Comparison of ENCODE assay signal across 14 mouse cellular contexts in genomic region chr1:194363129-194363768, GRCm38 (mm10).
A peak's percentile ranks its signal among the peaks of the same experiment; 100 is the strongest.
DNase-seq lines count a peak whose midpoint lies in the region; ATAC-seq and TF ChIP-seq lines count a peak whose summit lies in the region.
"Had no signal": no experiment of that assay in that cellular context is flagged by ENCODE, and none has a peak within 500 bp of the region (broad histone marks: within the 10 kb centered on the region; RNA-seq: fewer than 3 reads in every experiment).

No protein-coding gene starts in this region.

- H3K4me2 ChIP-seq in kidney, embryonic 16.5 days (replicated peaks; ENCODE audit: low read depth, low read length) = no peak overlapping the region
- H3K4me2 ChIP-seq in midbrain, postnatal 0 days (ENCODE audit: low read depth, low read length, poor library complexity, severe bottlenecking) = no peak overlapping the region
- H3K4me2 ChIP-seq: embryonic facial prominence, embryonic 13.5 days had no signal

- no peaks in the 10 kb centered on the region for H3K9me3 ChIP-seq in kidney, embryonic 16.5 days (ENCODE audit: low read length)
- H3K9me3 ChIP-seq in embryonic facial prominence, embryonic 10.5 days = no peaks in the 10 kb centered on the region
- no peaks in the 10 kb centered on the region for H3K9me3 ChIP-seq in midbrain, postnatal 0 days (ENCODE audit: low read length)
- H3K9me3 ChIP-seq: embryonic facial prominence, embryonic 13.5 days had no signal

- H3K27ac ChIP-seq in kidney, embryonic 16.5 days (ENCODE audit: low read length) = no peak overlapping the region
- no peak overlapping the region for H3K27ac ChIP-seq in embryonic facial prominence, embryonic 10.5 days (replicated peaks)
- H3K27ac ChIP-seq in midbrain, postnatal 0 days (ENCODE audit: low read depth, low read length) = no peak overlapping the region
- H3K27ac ChIP-seq: embryonic facial prominence, embryonic 13.5 days had no signal

- no peak overlapping the region for H3K4me3 ChIP-seq in kidney, embryonic 16.5 days (ENCODE audit: low read length)
- H3K4me3 ChIP-seq in embryonic facial prominence, embryonic 10.5 days = no peak overlapping the region
- no peak overlapping the region for H3K4me3 ChIP-seq in midbrain, postnatal 0 days (ENCODE audit: low read depth, low read length)
- H3K4me3 ChIP-seq: embryonic facial prominence, embryonic 13.5 days had no signal

- no peaks in the 10 kb centered on the region for H3K27me3 ChIP-seq in kidney, embryonic 16.5 days (ENCODE audit: insufficient read depth, low read length)
- H3K27me3 ChIP-seq in embryonic facial prominence, embryonic 10.5 days (replicated peaks; ENCODE audit: low read depth, poor library complexity, severe bottlenecking) = no peaks in the 10 kb centered on the region
- H3K27me3 ChIP-seq in midbrain, postnatal 0 days (ENCODE audit: insufficient read depth, low read length) = no peaks in the 10 kb centered on the region
- H3K27me3 ChIP-seq: embryonic facial prominence, embryonic 13.5 days had no signal

- peak; percentile 71; the same call in 1 of the 2 replicates for ATAC-seq in kidney, embryonic 16.5 days (ENCODE audit: low FRiP score, low TSS enrichment)
- no peak for ATAC-seq in midbrain, postnatal 0 days (ENCODE audit: low FRiP score)
- ATAC-seq: activated CD4-positive, CD25-positive, alpha-beta regulatory T cell, adult 4 months; intestine, postnatal 0 days had no signal

- H3K4me1 ChIP-seq in kidney, embryonic 16.5 days (ENCODE audit: insufficient read depth, low read length) = no peaks in the 10 kb centered on the region
- H3K4me1 ChIP-seq in embryonic facial prominence, embryonic 10.5 days = peaks cover 14% of the 10 kb centered on the region
- no peaks in the 10 kb centered on the region for H3K4me1 ChIP-seq in midbrain, postnatal 0 days (ENCODE audit: insufficient read depth, low read length)
- H3K4me1 ChIP-seq: embryonic facial prominence, embryonic 13.5 days had no signal

- H3K9ac ChIP-seq in kidney, embryonic 16.5 days (replicated peaks; ENCODE audit: low read length) = no peak overlapping the region
- no peak overlapping the region for H3K9ac ChIP-seq in midbrain, postnatal 0 days (replicated peaks; ENCODE audit: low read length, poor library complexity, severe bottlenecking)
- H3K9ac ChIP-seq: embryonic facial prominence, embryonic 13.5 days had no signal

- DNase-seq in cerebellum, postnatal 10 days = peak; percentile 67 to 75
- DNase-seq in cerebellum, postnatal 36 days = no peak
- DNase-seq in kidney, adult 18-20 months = no peak
- peak; percentile 24 for DNase-seq in embryonic facial prominence, embryonic 10.5 days (ENCODE audit: low spot score)
- peak; percentile 60 for DNase-seq in midbrain, postnatal 0 days (ENCODE audit: low spot score)
- DNase-seq in urinary bladder, adult 18-20 months (ENCODE audit: low spot score in 2 of 2) = no peak
- no peak for DNase-seq in lung, postnatal 4 days
- DNase-seq: lung, postnatal 10 days; right cerebral cortex, postnatal 4 days; thymus, adult 18-20 months had no signal

- H3K36me3 ChIP-seq in kidney, embryonic 16.5 days (ENCODE audit: insufficient read depth, low read length) = no peaks in the 10 kb centered on the region
- no peaks in the 10 kb centered on the region for H3K36me3 ChIP-seq in embryonic facial prominence, embryonic 10.5 days (replicated peaks)
- H3K36me3 ChIP-seq in midbrain, postnatal 0 days (ENCODE audit: insufficient read depth, low read length) = no peaks in the 10 kb centered on the region
- H3K36me3 ChIP-seq: embryonic facial prominence, embryonic 13.5 days had no signal

- TF ChIP-seq CTCF in midbrain, postnatal 0 days (IDR thresholded peaks at IDR 0.05) = no peak

- 23% methylated on average over 1 of the region's 1 CpGs for WGBS in kidney, embryonic 16.5 days
- WGBS in embryonic facial prominence, embryonic 10.5 days = 32% methylated on average over 1 of the region's 1 CpGs
- 24% methylated on average over 1 of the region's 1 CpGs for WGBS in midbrain, postnatal 0 days

Comparison
In these comparisons a context has a peak if more than half of its experiments do, and no peak if none do; other contexts are left out.
1. DNase-seq: peak in cerebellum, postnatal 10 days (2 of 2), embryonic facial prominence, embryonic 10.5 days (single experiment) and midbrain, postnatal 0 days (single experiment); none in cerebellum, postnatal 36 days (0 of 2), kidney, adult 18-20 months (single experiment), urinary bladder, adult 18-20 months (0 of 2) and lung, postnatal 4 days (0 of 2).